Comparison of ENCODE assay signal across 20 mouse cellular contexts in the genomic region with DNA sequence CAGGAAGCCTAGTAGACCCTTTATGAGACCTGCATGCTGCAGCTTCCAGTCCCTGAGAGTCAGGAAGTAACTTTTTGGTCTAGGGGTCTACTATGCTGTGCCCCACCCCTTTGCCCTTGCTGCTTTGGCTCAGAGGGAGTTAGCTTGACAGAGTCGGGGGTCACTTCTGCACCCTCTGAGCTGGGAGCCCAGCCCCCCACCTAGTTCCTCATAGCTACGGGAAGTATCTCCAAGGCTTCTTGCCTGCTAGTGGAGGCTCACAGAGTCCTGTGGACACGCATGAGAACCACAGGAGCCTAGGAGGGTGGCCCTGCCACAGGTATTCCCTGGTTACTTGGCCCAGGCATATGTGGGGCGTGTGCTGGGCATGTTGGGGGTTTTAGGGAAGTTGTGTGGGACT. TPM values are rescaled to one million over a fixed set of nuclear protein-coding genes. Genes with fewer than 3 reads are reported as not detected.
A peak's percentile ranks its signal among the peaks of the same experiment; 100 is the strongest.
DNase-seq lines count a peak whose midpoint lies in the region; ATAC-seq and TF ChIP-seq lines count a peak whose summit lies in the region.
"Had no signal": no experiment of that assay in that cellular context is flagged by ENCODE, and none has a peak within 500 bp of the region (broad histone marks: within the 10 kb centered on the region; RNA-seq: fewer than 3 reads in every experiment).

No protein-coding gene starts in this region.

- no peak overlapping the region for H3K4me2 ChIP-seq in limb, embryonic 12.5 days
- H3K4me2 ChIP-seq in stomach, postnatal 0 days (replicated peaks; ENCODE audit: low read depth), result no peak overlapping the region
- H3K4me2 ChIP-seq: heart, embryonic 13.5 days; hindbrain, embryonic 15.5 days; intestine, embryonic 15.5 days; midbrain, embryonic 12.5 days had no signal

- no peak for ATAC-seq in limb, embryonic 12.5 days (ENCODE audit: insufficient number of reproducible peaks, insufficient read depth, low FRiP score, low TSS enrichment, low read depth)
- 0 out of 2 replicates have a peak, but pooled peaks have one; percentile 16 for ATAC-seq in stomach, postnatal 0 days (ENCODE audit: low FRiP score, low TSS enrichment)
- ATAC-seq: forebrain, embryonic 16.5 days had no signal

- H3K79me2 ChIP-seq in macrophage (ENCODE audit: inconsistent target), result peaks cover 91% of the 10 kb centered on the region

- no peak for TF ChIP-seq EP300 in stomach, postnatal 0 days (optimal IDR thresholded peaks at IDR 0.05)

- 78% methylated on average over 4 of the region's 4 CpGs for WGBS in limb, embryonic 12.5 days
- 87% methylated on average over 4 of the region's 4 CpGs for whole genome bisulfite sequencing in limb, embryonic 10.5 days
- 0% methylated on average over 2 of the region's 4 CpGs for WGBS in macrophage (ENCODE audit: missing documents)
- WGBS in stomach, postnatal 0 days, result 69% methylated on average over 4 of the region's 4 CpGs

- no peak overlapping the region for H3K9ac ChIP-seq in limb, embryonic 12.5 days (replicated peaks)
- H3K9ac ChIP-seq in stomach, postnatal 0 days (ENCODE audit: low read length), result no peak overlapping the region
- H3K9ac ChIP-seq: hindbrain, embryonic 15.5 days; intestine, embryonic 15.5 days; midbrain, embryonic 12.5 days had no signal

- H3K9me3 ChIP-seq in limb, embryonic 12.5 days, result no peaks in the 10 kb centered on the region
- no peaks in the 10 kb centered on the region for H3K9me3 ChIP-seq in limb, embryonic 10.5 days (replicated peaks)
- H3K9me3 ChIP-seq in stomach, postnatal 0 days (ENCODE audit: control insufficient read depth, low read length), result no peaks in the 10 kb centered on the region
- H3K9me3 ChIP-seq: heart, embryonic 13.5 days; hindbrain, embryonic 15.5 days; intestine, embryonic 15.5 days; midbrain, embryonic 12.5 days had no signal

- H3K27ac ChIP-seq in limb, embryonic 12.5 days, result 0 out of 2 replicates have a peak overlapping the region, but pooled peaks have one; percentile 47
- no peak overlapping the region; the same call in 1 of the 2 replicates for H3K27ac ChIP-seq in limb, embryonic 10.5 days
- H3K27ac ChIP-seq in macrophage, result peak overlapping the region; percentile 97
- H3K27ac ChIP-seq in stomach, postnatal 0 days (replicated peaks), result no peak overlapping the region
- H3K27ac ChIP-seq: heart, embryonic 13.5 days; hindbrain, embryonic 15.5 days; intestine, embryonic 15.5 days; midbrain, embryonic 12.5 days had no signal

- H3K4me3 ChIP-seq in limb, embryonic 12.5 days (replicated peaks), result no peak overlapping the region
- no peak overlapping the region for H3K4me3 ChIP-seq in limb, embryonic 10.5 days
- peak overlapping the region; percentile 44; the same call in 1 of the 2 replicates for H3K4me3 ChIP-seq in macrophage (ENCODE audit: inconsistent target)
- no peak overlapping the region for H3K4me3 ChIP-seq in stomach, postnatal 0 days (ENCODE audit: low read depth, low read length)
- H3K4me3 ChIP-seq: heart, embryonic 13.5 days; hindbrain, embryonic 15.5 days; intestine, embryonic 15.5 days; midbrain, embryonic 12.5 days had no signal

- H3K27me3 ChIP-seq in limb, embryonic 12.5 days, result no peaks in the 10 kb centered on the region
- H3K27me3 ChIP-seq in limb, embryonic 10.5 days (ENCODE audit: low read depth, poor library complexity, severe bottlenecking), result no peaks in the 10 kb centered on the region
- H3K27me3 ChIP-seq in stomach, postnatal 0 days (ENCODE audit: control insufficient read depth, insufficient read depth, low read length), result no peaks in the 10 kb centered on the region
- H3K27me3 ChIP-seq: heart, embryonic 13.5 days; hindbrain, embryonic 15.5 days; intestine, embryonic 15.5 days; midbrain, embryonic 12.5 days had no signal

- H3K36me3 ChIP-seq in limb, embryonic 12.5 days, result no peaks in the 10 kb centered on the region
- no peaks in the 10 kb centered on the region for H3K36me3 ChIP-seq in limb, embryonic 10.5 days
- no peaks in the 10 kb centered on the region for H3K36me3 ChIP-seq in macrophage (ENCODE audit: inconsistent target)
- no peaks in the 10 kb centered on the region for H3K36me3 ChIP-seq in stomach, postnatal 0 days (ENCODE audit: control insufficient read depth, insufficient read depth, low read length)
- H3K36me3 ChIP-seq: heart, embryonic 13.5 days; hindbrain, embryonic 15.5 days; intestine, embryonic 15.5 days; midbrain, embryonic 12.5 days had no signal

- no peak for TF ChIP-seq CTCF in stomach, postnatal 0 days (IDR thresholded peaks at IDR 0.05; ENCODE audit: low read depth)

- no peak for DNase-seq in limb, embryonic 10.5 days (ENCODE audit: low spot score)
- peak; percentile 64 to 67 for DNase-seq in spleen, postnatal 36 days (ENCODE audit: low spot score in 2 of 2)
- DNase-seq in spleen, postnatal 14 days (ENCODE audit: low spot score in 2 of 2), result no peak
- no peak for DNase-seq in stomach, postnatal 0 days (ENCODE audit: low spot score)
- DNase-seq in cerebellum, postnatal 10 days, result no peak
- no peak for DNase-seq in layer of hippocampus, postnatal 25 days (ENCODE audit: extremely low spot score in 1 of 2, low spot score in 1 of 2)
- DNase-seq: cerebellum, adult 9-10 months; kidney, postnatal 4 days; right cerebral cortex, postnatal 4 days had no signal

- peaks cover 27% of the 10 kb centered on the region for H3K4me1 ChIP-seq in limb, embryonic 12.5 days (replicated peaks)
- peaks cover 28% of the 10 kb centered on the region for H3K4me1 ChIP-seq in limb, embryonic 10.5 days
- H3K4me1 ChIP-seq in stomach, postnatal 0 days (replicated peaks; ENCODE audit: control insufficient read depth, insufficient read depth), result no peaks in the 10 kb centered on the region

RNA-seq across cellular contexts. Expression of gene Arap1, which starts 13.2 kb away (rescaled TPM):
- 18.0 and 24.0 TPM in 2 replicates for polyA plus RNA-seq in limb, embryonic 12.5 days (2016; fragmentation: Nextera tagmentation; extraction: Ambion mirVana)
- 13.1 and 20.5 TPM in 2 replicates for polyA plus RNA-seq in limb, embryonic 10.5 days (2016; fragmentation: Nextera tagmentation; extraction: Ambion mirVana)
- 1,000 to 10,000 TPM; 1,474 to 3,673 (median 2,470) TPM for total RNA-seq in macrophage (2018; cell fraction: chromatin; rRNA removed)
- total RNA-seq in macrophage (2018; cell fraction: cytosol; rRNA removed), result 100 to 1,000 TPM; 324 to 594 (median 401) TPM
- 1,000 to 10,000 TPM in 21 of 26 experiments, 100 to 1,000 TPM in 5; 671 to 1,624 (median 1,183) TPM for total RNA-seq in macrophage (2018; cell fraction: nucleus; rRNA removed)
- 195 to 293 TPM (median 225 TPM) in 3 replicates for polyA plus RNA-seq in macrophage (2018)
- polyA plus RNA-seq in stomach, postnatal 0 days (2015; fragmentation: Nextera tagmentation; extraction: Ambion mirVana), result 37.2 and 44.7 TPM in 2 replicates
- total RNA-seq in layer of hippocampus, postnatal 25 days (2021), result 10 to 100 TPM; 13.9 to 24.2 TPM

RNA-seq across cellular contexts. Expression of gene Stard10, which starts 44.1 kb away (rescaled TPM):
- 17.2 and 17.8 TPM in 2 replicates for polyA plus RNA-seq in limb, embryonic 12.5 days (2016; fragmentation: Nextera tagmentation; extraction: Ambion mirVana)
- 10.1 and 11.7 TPM in 2 replicates for polyA plus RNA-seq in limb, embryonic 10.5 days (2016; fragmentation: Nextera tagmentation; extraction: Ambion mirVana)
- 1 to 10 TPM in 2 of 26 experiments, not detected in 24; 1.1 to 5.2 TPM for total RNA-seq in macrophage (2018; cell fraction: chromatin; rRNA removed)
- 1 to 10 TPM in 6 of 26 experiments, under 1 TPM in 19, not detected in 1; 0.20 to 1.4 (median 0.77) TPM for total RNA-seq in macrophage (2018; cell fraction: cytosol; rRNA removed)
- 10 to 100 TPM in 1 of 26 experiments, 1 to 10 TPM in 5, under 1 TPM in 3, not detected in 17; 0.81 to 16.4 (median 1.1) TPM for total RNA-seq in macrophage (2018; cell fraction: nucleus; rRNA removed)
- polyA plus RNA-seq in macrophage (2018), result 0.68 to 0.99 TPM (median 0.88 TPM) in 3 replicates
- polyA plus RNA-seq in stomach, postnatal 0 days (2015; fragmentation: Nextera tagmentation; extraction: Ambion mirVana), result 132 and 144 TPM in 2 replicates
- total RNA-seq in layer of hippocampus, postnatal 25 days (2021), result 10 to 100 TPM; 22.4 to 23.0 TPM

RNA-seq across cellular contexts. Expression of gene Gm45837, which starts 49.7 kb away (rescaled TPM):
- not detected in 2 replicates for polyA plus RNA-seq in limb, embryonic 12.5 days (2016; fragmentation: Nextera tagmentation; extraction: Ambion mirVana)
- 0.06 TPM in 1 of 2 replicates, not detected in the other for polyA plus RNA-seq in limb, embryonic 10.5 days (2016; fragmentation: Nextera tagmentation; extraction: Ambion mirVana)
- 10 to 100 TPM in 8 of 26 experiments, 1 to 10 TPM in 17, not detected in 1; 1.9 to 22.7 (median 5.4) TPM for total RNA-seq in macrophage (2018; cell fraction: chromatin; rRNA removed)
- total RNA-seq in macrophage (2018; cell fraction: cytosol; rRNA removed), result 1 to 10 TPM in 18 of 26 experiments, under 1 TPM in 2, not detected in 6; 0.83 to 4.0 (median 2.2) TPM
- total RNA-seq in macrophage (2018; cell fraction: nucleus; rRNA removed), result 1 to 10 TPM in 22 of 26 experiments, under 1 TPM in 2, not detected in 2; 0.34 to 9.1 (median 3.7) TPM
- 2.8 TPM in 1 of 3 replicates, not detected in the others for polyA plus RNA-seq in macrophage (2018)
- 0.24 TPM in 1 of 2 replicates, not detected in the other for polyA plus RNA-seq in stomach, postnatal 0 days (2015; fragmentation: Nextera tagmentation; extraction: Ambion mirVana)
- total RNA-seq in layer of hippocampus, postnatal 25 days (2021), result not detected
- total RNA-seq: gastrocnemius, postnatal 4 days; heart, postnatal 25 days had no signal
- polyA plus RNA-seq: embryonic facial prominence, embryonic 14.5 days; forebrain, embryonic 16.5 days; heart, embryonic 13.5 days; hindbrain, embryonic 15.5 days; midbrain, embryonic 12.5 days; neural tube, embryonic 11.5 days had no signal

RNA-seq across cellular contexts. Expression of gene Atg16l2, which starts 59.0 kb away (rescaled TPM):
- 23.2 and 25.8 TPM in 2 replicates for polyA plus RNA-seq in limb, embryonic 12.5 days (2016; fragmentation: Nextera tagmentation; extraction: Ambion mirVana)
- 19.6 and 23.0 TPM in 2 replicates for polyA plus RNA-seq in limb, embryonic 10.5 days (2016; fragmentation: Nextera tagmentation; extraction: Ambion mirVana)
- 100 to 1,000 TPM in 11 of 26 experiments, 10 to 100 TPM in 15; 38.9 to 249 (median 85.4) TPM for total RNA-seq in macrophage (2018; cell fraction: chromatin; rRNA removed)
- 1 to 10 TPM; 2.0 to 9.2 (median 5.0) TPM for total RNA-seq in macrophage (2018; cell fraction: cytosol; rRNA removed)
- total RNA-seq in macrophage (2018; cell fraction: nucleus; rRNA removed), result 100 to 1,000 TPM in 1 of 26 experiments, 10 to 100 TPM in 25; 13.5 to 103 (median 42.4) TPM
- 4.0 to 14.2 TPM (median 6.1 TPM) in 3 replicates for polyA plus RNA-seq in macrophage (2018)
- polyA plus RNA-seq in stomach, postnatal 0 days (2015; fragmentation: Nextera tagmentation; extraction: Ambion mirVana), result 6.0 and 7.1 TPM in 2 replicates
- 10 to 100 TPM; 35.1 to 36.6 TPM for total RNA-seq in layer of hippocampus, postnatal 25 days (2021)

Comparison
In these comparisons a context has a peak if more than half of its experiments do, and no peak if none do; other contexts are left out.
1. H3K27ac ChIP-seq: peak in limb, embryonic 12.5 days (single experiment) and macrophage (single experiment); none in limb, embryonic 10.5 days (single experiment) and stomach, postnatal 0 days (single experiment).
2. DNase-seq: peak in spleen, postnatal 36 days (2 of 2); none in limb, embryonic 10.5 days (single experiment), spleen, postnatal 14 days (0 of 2), stomach, postnatal 0 days (single experiment), cerebellum, postnatal 10 days (0 of 2) and layer of hippocampus, postnatal 25 days (0 of 2).